ENCODE assay signal across 10 mouse cellular contexts in genomic region chr2:118336084-118336483, GRCm38 (mm10). TPM values are rescaled to one million over a fixed set of nuclear protein-coding genes. Genes with fewer than 3 reads are reported as not detected.
DNase-seq lines count a peak whose midpoint lies in the region; ATAC-seq and TF ChIP-seq lines count a peak whose summit lies in the region.
"Had no signal": no experiment of that assay in that cellular context is flagged by ENCODE, and none has a peak within 500 bp of the region (broad histone marks: within the 10 kb centered on the region; RNA-seq: fewer than 3 reads in every experiment).

No protein-coding gene starts in this region.

- no peak overlapping the region for H3K27ac ChIP-seq in layer of hippocampus, adult 2 months
- H3K27ac ChIP-seq in forebrain, embryonic 15.5 days (replicated peaks): no peak overlapping the region
- H3K27ac ChIP-seq: intestine, embryonic 15.5 days; liver, embryonic 13.5 days had no signal

- ATAC-seq in forebrain, embryonic 15.5 days (replicated peaks): no peak
- ATAC-seq: intestine, embryonic 15.5 days had no signal

- no peaks in the 10 kb centered on the region; the same call in 1 of the 2 replicates for H3K4me1 ChIP-seq in forebrain, embryonic 15.5 days
- H3K4me1 ChIP-seq: intestine, embryonic 15.5 days; liver, embryonic 13.5 days had no signal

- H3K4me2 ChIP-seq in forebrain, embryonic 15.5 days (replicated peaks): no peak overlapping the region
- H3K4me2 ChIP-seq: intestine, embryonic 15.5 days; liver, embryonic 13.5 days had no signal

- TF ChIP-seq CTCF in layer of hippocampus, adult 2 months (conservative IDR thresholded peaks at IDR 0.05): peak; percentile 75

- intact Hi-C loops in gastrocnemius, postnatal 36 days (cut with DNase I): loop anchor here (5.0 kb wide), 1 partner anchor 74 kb away; no protein-coding TSS in a partner anchor

- no peak overlapping the region for H3K9ac ChIP-seq in forebrain, embryonic 15.5 days (replicated peaks)
- H3K9ac ChIP-seq: intestine, embryonic 15.5 days; liver, embryonic 13.5 days had no signal

- no peaks in the 10 kb centered on the region for H3K9me3 ChIP-seq in forebrain, embryonic 15.5 days
- H3K9me3 ChIP-seq: intestine, embryonic 15.5 days; liver, embryonic 13.5 days had no signal

- peak; percentile 5 for DNase-seq in cerebellum, adult 8-10 months
- DNase-seq in cerebellum, adult 11 months: no peak
- no peak for DNase-seq in layer of hippocampus, adult 2 months (ENCODE audit: low spot score in 2 of 2)
- no peak for DNase-seq in layer of hippocampus, adult 9-11 months
- DNase-seq in ES-CJ7 (ENCODE audit: low read depth, low spot score): peak; percentile 9
- DNase-seq in lung, postnatal 10 days: peak; percentile 19
- DNase-seq in gastrocnemius, postnatal 36 days: no peak
- DNase-seq: liver, embryonic 13.5 days had no signal

- H3K4me3 ChIP-seq in layer of hippocampus, adult 2 months: no peak overlapping the region
- no peak overlapping the region for H3K4me3 ChIP-seq in forebrain, embryonic 15.5 days
- H3K4me3 ChIP-seq: intestine, embryonic 15.5 days; liver, embryonic 13.5 days had no signal

- H3K36me3 ChIP-seq in forebrain, embryonic 15.5 days: no peaks in the 10 kb centered on the region
- H3K36me3 ChIP-seq: intestine, embryonic 15.5 days; liver, embryonic 13.5 days had no signal

- H3K27me3 ChIP-seq in forebrain, embryonic 15.5 days: no peaks in the 10 kb centered on the region
- H3K27me3 ChIP-seq: intestine, embryonic 15.5 days; liver, embryonic 13.5 days had no signal

- WGBS in forebrain, embryonic 15.5 days: 37% methylated on average over 2 of the region's 2 CpGs

RNA-seq across cellular contexts. Expression of gene Gpr176, which starts 37.1 kb away (rescaled TPM):
- total RNA-seq in layer of hippocampus, adult 2 months (2021): 10 to 100 TPM; 10.8 to 11.8 TPM
- not detected for total RNA-seq in gastrocnemius, postnatal 36 days (2021)
- polyA plus RNA-seq in forebrain, embryonic 15.5 days (2015; fragmentation: Nextera tagmentation; extraction: Ambion mirVana): 4.0 and 5.2 TPM in 2 replicates

RNA-seq across cellular contexts. Expression of gene Eif2ak4, which starts 52.3 kb away (rescaled TPM):
- 10 to 100 TPM; 26.3 to 26.7 TPM for total RNA-seq in layer of hippocampus, adult 2 months (2021)
- 1 to 10 TPM; 3.9 to 4.2 TPM for total RNA-seq in gastrocnemius, postnatal 36 days (2021)
- polyA plus RNA-seq in forebrain, embryonic 15.5 days (2015; fragmentation: Nextera tagmentation; extraction: Ambion mirVana): 8.1 and 9.5 TPM in 2 replicates

Comparison
In these comparisons a context has a peak if more than half of its experiments do, and no peak if none do; other contexts are left out.
1. DNase-seq: peak in cerebellum, adult 8-10 months (single experiment), ES-CJ7 (single experiment) and lung, postnatal 10 days (single experiment); none in cerebellum, adult 11 months (single experiment), layer of hippocampus, adult 2 months (0 of 2), layer of hippocampus, adult 9-11 months (single experiment) and gastrocnemius, postnatal 36 days (0 of 2).
2. RNA of gene Gpr176, which starts 37.1 kb away (total RNA-seq): 10.8 to 11.8 TPM in layer of hippocampus, adult 2 months; not detected in gastrocnemius, postnatal 36 days; every median in the first group is over 10 times any median in the second.
3. RNA of gene Eif2ak4, which starts 52.3 kb away (total RNA-seq): 26.3 to 26.7 TPM in layer of hippocampus, adult 2 months; 3.9 to 4.2 TPM in gastrocnemius, postnatal 36 days; every median in the first group is over 4 times any median in the second.